Mouse (Mus musculus) heart, postnatal 0 days (tissue): ENCODE results near the gene Olfr750. TPM values are rescaled to one million over a fixed set of nuclear protein-coding genes. Genes with fewer than 3 reads are reported as not detected.

Experiments
- ATAC-seq: fragments of 200-750 bp; cut with Nextera tagmentation; 2 replicates; pipeline ENCODE4 v1.8.0; 2017; ENCODE audit warnings: low read depth, moderate number of reproducible peaks, moderate library complexity; ENCODE audit not compliant: insufficient read depth
- DNase-seq: peaks from one replicate; pipeline ENCODE4 v3.0.0-alpha.2; 2016; ENCODE audit warnings: low spot score
- H3K27ac ChIP-seq: fragments of 300-500 bp; sonication (generic); 2 replicates; pipeline ENCODE4 v1.5.1; 2014; ENCODE audit warnings: low read depth, mild to moderate bottlenecking
- H3K27me3 ChIP-seq: fragments of 300-500 bp; sonication (generic); 2 replicates; pipeline ENCODE4 v1.6.1; 2014; ENCODE audit warnings: low read length, mixed read lengths; ENCODE audit not compliant: control insufficient read depth, insufficient read depth
- H3K36me3 ChIP-seq: fragments of 300-500 bp; sonication (generic); replicated peaks from 2 replicates; pipeline ENCODE4 v1.6.1; 2014; ENCODE audit warnings: low read length, mixed read lengths; ENCODE audit not compliant: control insufficient read depth, insufficient read depth
- H3K4me1 ChIP-seq: fragments of 300-500 bp; sonication (generic); 2 replicates; pipeline ENCODE4 v1.6.1; 2014; ENCODE audit warnings: antibody characterized with exemption; ENCODE audit not compliant: control insufficient read depth, insufficient read depth
- H3K4me2 ChIP-seq: fragments of 300-500 bp; sonication (generic); 2 replicates; pipeline ENCODE4 v1.6.1; 2014; ENCODE audit warnings: low read depth, mild to moderate bottlenecking, low read length, moderate library complexity
- H3K4me3 ChIP-seq: fragments of 300-500 bp; sonication (generic); 2 replicates; pipeline ENCODE4 v1.5.1; 2014; ENCODE audit warnings: low read depth, low read length
- H3K9ac ChIP-seq: fragments of 300-500 bp; sonication (generic); replicated peaks from 2 replicates; pipeline ENCODE4 v1.6.1; 2014; ENCODE audit warnings: low read depth, low read length, mixed read lengths
- H3K9me3 ChIP-seq: fragments of 300-500 bp; sonication (generic); replicated peaks from 2 replicates; pipeline ENCODE4 v1.6.1; 2016; ENCODE audit warnings: low read length; ENCODE audit not compliant: control insufficient read depth
- CTCF ChIP-seq: IDR thresholded peaks from 2 replicates; pipeline ENCODE4 v1.5.1; 2016; ENCODE audit warnings: antibody characterized with exemption, control low read depth, low read depth
- EP300 ChIP-seq: IDR thresholded peaks from 2 replicates; pipeline ENCODE4 v1.6.1; 2016; ENCODE audit warnings: antibody characterized with exemption, low read depth
- WGBS: fragments of 180-500 bp; shearing (Covaris S2); extraction: QIAGEN DNeasy Blood & Tissue Kit; methylation state at CpG from one replicate; pipeline ENCODE4 v1.1.7; 2014; 5-methylcytosine and 5-hydroxymethylcytosine counted together
- polyA plus RNA-seq: library from polyadenylated mRNA; unstranded; fragments of >200 nt; fragmentation: Nextera tagmentation; extraction: Ambion mirVana; gene quantifications from 2 replicates; pipeline ENCODE4 v1.2.1, GENCODE M21; 2015
- total RNA-seq: library from RNA; depleted of rRNA; stranded (reverse); fragments of >200 nt; gene quantifications from 2 replicates; pipeline ENCODE4 v1.2.3, GENCODE M21; 2014; ENCODE audit warnings: low replicate concordance

The Olfr750 gene
- total and polyA plus RNA-seq, 2 experiments from 2014 or later: not detected

- Histone ChIP-seq H3K9ac (no peak overlapping the region), H3K4me3 (no peak overlapping the region), H3K4me1 (no peaks in the 10 kb centered on the region), H3K4me2 (no peak overlapping the region), H3K36me3 (no peaks in the 10 kb centered on the region), H3K27ac (0 out of 2 replicates have a peak overlapping the region, but pooled peaks have one; percentile 15), H3K27me3 (no peaks in the 10 kb centered on the region), H3K9me3 (no peaks in the 10 kb centered on the region)
- ATAC-seq (no peak), DNase-seq (no peak)
- WGBS: 74% methylated on average over 5 of the region's 5 CpGs
- no peak for TF ChIP-seq CTCF
- no peak for TF ChIP-seq EP300
Measured at GRCm38 (mm10) chr14:51094096-51094875, 20.1 kb upstream of the Olfr750 start.

GRCm38 (mm10) chr14:51093496-51093895 is 19.3 kb upstream of the Olfr750 start:
- Histone ChIP-seq H3K9ac (no peak overlapping the region), H3K27me3 (no peaks in the 10 kb centered on the region), H3K4me3 (no peak overlapping the region), H3K4me1 (no peaks in the 10 kb centered on the region), H3K4me2 (no peak overlapping the region), H3K27ac (no peak overlapping the region), H3K36me3 (no peaks in the 10 kb centered on the region), H3K9me3 (no peaks in the 10 kb centered on the region)
- DNase-seq (no peak), ATAC-seq (no peak)
- WGBS: 28% methylated on average over 3 of the region's 3 CpGs
- TF ChIP-seq CTCF (no peak), EP300 (no peak)

- H3K4me1 ChIP-seq: no peaks in the 10 kb centered on the region
- no peak overlapping the region for H3K9ac ChIP-seq
- 64% methylated on average over 8 of the region's 8 CpGs for WGBS
- H3K9me3 ChIP-seq: no peaks in the 10 kb centered on the region
- H3K36me3 ChIP-seq: no peaks in the 10 kb centered on the region
- DNase-seq (no peak), ATAC-seq (no peak)
- no peaks in the 10 kb centered on the region for H3K27me3 ChIP-seq
- H3K4me3 ChIP-seq: peak overlapping the region; percentile 80
- peak overlapping the region; percentile 83 for H3K4me2 ChIP-seq
- TF ChIP-seq CTCF (no peak), EP300 (no peak)
- peak overlapping the region; percentile 87; the same call in 1 of the 2 replicates for H3K27ac ChIP-seq
Measured at GRCm38 (mm10) chr14:51092073-51092620, 17.9 kb upstream of the Olfr750 start.

GRCm38 (mm10) chr14:51090921-51091900 is 17.0 kb upstream of the Olfr750 start, which contains the start of the genes Rnase4 and Ang:
TSS of gene Rnase4 (plus strand) at chr14:51091077.
TSS of gene Ang (plus strand) at chr14:51091150.
- no peaks in the 10 kb centered on the region for H3K9me3 ChIP-seq
- ATAC-seq (peak; percentile 31; the same call in 1 of the 2 replicates), DNase-seq (peak; percentile 72)
- no peaks in the 10 kb centered on the region for H3K36me3 ChIP-seq
- H3K4me1 ChIP-seq: no peaks in the 10 kb centered on the region
- peak within 1 kb of the TSS; percentile 83 for H3K4me2 ChIP-seq
- no peaks in the 10 kb centered on the region for H3K27me3 ChIP-seq
- peak within 1 kb of the TSS; percentile 66 for H3K9ac ChIP-seq
- 8% methylated on average over 33 of the region's 33 CpGs for WGBS
- peak within 1 kb of the TSS; percentile 80 for H3K4me3 ChIP-seq
- H3K27ac ChIP-seq: peak within 1 kb of the TSS; percentile 87
- TF ChIP-seq CTCF (no peak), EP300 (no peak)
